Mouse (Mus musculus) erythroid progenitor cell, adult 5-6 weeks (primary cell): ENCODE measurements around the gene Krt75. TPM values are rescaled to one million over a fixed set of nuclear protein-coding genes. Genes with fewer than 3 reads are reported as not detected.

Experiments
- ATAC-seq: replicated peaks from 2 replicates; pipeline ENCODE4 v1.8.0; 2016; ENCODE audit warnings: moderate number of reproducible peaks, mild to moderate bottlenecking, moderate TSS enrichment, inconsistent platforms; ENCODE audit not compliant: poor library complexity, low FRiP score, severe bottlenecking
- total RNA-seq, 2 experiments: library from RNA; stranded (forward) in 1 of 2; stranded (reverse) in 1 of 2; fragments of 150-400 nt in 1 of 2; fragments of 186-747, 209-891 nt in 1 of 2; gene quantifications; 2 replicates each; pipeline versions ENCODE4 v1.2.3 to v1.2.4; 2015 to 2017; ENCODE audit warnings: low replicate concordance in 2 of 2

The Krt75 gene
- total RNA-seq (2015; ENCODE audit: low replicate concordance): not detected in 2 replicates
- total RNA-seq (2017; ENCODE audit: low replicate concordance): not detected in 2 replicates

DNA sequence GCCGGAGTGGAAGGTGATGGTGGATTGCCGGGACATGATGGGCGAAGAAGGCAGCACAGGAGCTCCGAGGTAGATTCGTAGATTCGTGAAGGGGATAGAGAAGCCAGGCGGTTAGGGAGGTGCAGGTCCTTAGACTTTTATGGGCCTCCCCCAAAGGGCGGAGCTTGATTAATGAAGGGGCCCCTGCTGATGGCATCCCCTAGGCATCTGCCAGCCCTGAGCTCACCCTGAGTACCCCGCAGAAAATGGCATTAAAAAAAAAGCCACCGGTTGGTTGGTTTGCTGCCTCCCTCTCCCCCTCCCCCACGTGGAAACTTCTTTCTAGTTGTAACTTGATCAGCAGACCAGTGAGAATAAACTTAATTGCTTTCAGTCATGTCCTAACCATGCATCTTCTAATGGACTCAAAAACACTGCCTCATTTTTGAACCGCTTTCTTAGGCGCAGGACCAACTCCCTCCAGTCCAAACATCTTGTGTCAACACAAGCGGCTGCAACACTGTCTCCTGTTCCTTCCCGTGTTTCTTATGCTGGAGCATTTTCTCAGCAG, at the start of gene Krt75:
Krt75 (minus strand) TSS at position 109 of the 550 bp plus-strand sequence.
- no peak for ATAC-seq

DNA sequence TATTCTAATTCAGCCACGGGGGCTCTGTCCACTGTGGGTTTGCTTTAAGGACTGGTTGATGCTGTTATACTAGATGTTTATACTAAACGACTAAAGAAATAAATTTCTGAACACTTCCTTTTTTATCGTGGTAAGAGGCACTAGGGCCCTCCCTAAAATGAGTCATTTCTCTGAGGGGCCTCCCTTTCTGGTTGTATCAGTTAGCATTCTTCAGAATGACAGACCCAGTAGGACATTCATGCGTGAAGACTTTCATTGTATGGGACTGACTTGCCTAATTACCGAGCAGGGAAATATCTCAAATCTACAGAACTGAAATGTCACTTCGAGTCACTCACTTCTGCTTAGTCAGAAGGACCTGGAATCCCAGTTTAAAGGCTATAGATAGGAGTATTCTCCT, 25.4 kb upstream of the Krt75 start:
- no peak for ATAC-seq

DNA sequence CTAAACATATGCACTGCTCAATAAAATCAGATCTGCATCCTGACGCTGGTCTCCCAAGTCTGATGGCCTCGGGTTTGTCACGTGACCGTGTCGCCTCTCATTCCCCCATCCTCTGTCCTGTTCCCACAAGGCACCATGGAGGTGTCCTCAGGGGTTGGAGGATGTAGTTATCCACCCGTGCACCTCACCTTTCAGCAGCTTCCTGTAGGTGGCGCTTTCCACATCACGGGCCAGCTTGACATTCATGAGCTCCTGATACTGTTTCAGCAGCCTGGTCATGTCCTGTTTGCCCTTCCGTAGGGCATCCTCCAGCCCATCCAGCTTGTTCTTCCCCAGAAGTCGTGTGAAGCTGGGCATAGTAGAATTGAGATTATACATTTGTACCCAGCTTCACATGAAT, 14.5 kb upstream of the Krt75 start:
- no peak for ATAC-seq

DNA sequence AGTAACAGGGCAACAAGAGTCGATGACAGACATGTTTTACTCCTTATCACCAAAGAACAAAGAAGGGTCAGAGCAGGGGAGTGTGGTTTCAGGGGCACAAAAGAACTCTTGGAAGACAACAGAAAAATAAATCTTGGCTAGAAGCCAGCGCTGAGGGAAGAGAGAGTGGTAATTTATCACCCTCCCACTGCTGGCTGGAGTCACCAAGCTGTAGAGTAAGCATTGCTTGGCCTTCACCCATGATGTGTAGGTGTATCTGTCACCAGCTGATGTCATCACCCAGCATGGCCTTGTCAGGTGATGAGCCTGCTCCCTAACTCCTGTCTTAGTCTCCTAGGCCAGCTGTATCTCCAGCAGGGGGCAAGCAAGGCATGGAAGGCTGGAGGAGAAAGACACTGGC, 10.8 kb upstream of the Krt75 start:
- no peak for ATAC-seq

DNA sequence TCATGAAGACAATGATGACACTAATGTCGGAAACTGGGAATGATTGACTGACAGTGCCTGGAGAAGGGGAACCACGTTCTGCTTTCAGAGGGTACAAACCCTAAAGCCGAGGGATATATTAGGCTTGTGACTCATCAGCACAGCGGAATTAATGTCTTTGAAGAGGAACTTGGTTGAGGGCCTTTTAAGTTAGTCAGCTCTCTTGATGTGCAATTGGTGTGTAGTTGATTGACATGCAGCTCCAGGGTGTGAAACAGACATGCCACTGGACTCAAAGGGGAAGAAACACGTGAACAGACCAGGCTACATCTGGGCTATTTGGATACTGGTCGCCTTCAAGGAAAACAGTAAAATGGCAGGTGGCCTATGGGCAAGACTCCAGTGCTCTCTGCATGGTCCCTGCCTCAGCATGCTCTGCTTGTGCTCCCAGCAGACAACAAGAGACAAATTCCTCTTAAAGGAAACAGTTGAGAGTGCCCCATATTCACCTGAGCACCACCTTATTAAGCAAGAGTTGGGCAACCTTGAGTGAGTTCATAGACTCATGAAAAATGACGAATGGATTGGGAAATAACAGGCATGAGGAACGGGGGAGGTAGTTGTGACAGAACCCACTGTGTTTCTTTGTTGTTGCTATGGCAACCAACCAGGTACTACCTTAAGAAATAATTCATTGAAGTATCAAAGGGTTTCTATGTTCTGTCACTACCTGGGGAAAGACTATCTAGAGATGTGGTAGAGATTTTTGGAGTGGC, 9.7 kb upstream of the Krt75 start:
- no peak for ATAC-seq

DNA sequence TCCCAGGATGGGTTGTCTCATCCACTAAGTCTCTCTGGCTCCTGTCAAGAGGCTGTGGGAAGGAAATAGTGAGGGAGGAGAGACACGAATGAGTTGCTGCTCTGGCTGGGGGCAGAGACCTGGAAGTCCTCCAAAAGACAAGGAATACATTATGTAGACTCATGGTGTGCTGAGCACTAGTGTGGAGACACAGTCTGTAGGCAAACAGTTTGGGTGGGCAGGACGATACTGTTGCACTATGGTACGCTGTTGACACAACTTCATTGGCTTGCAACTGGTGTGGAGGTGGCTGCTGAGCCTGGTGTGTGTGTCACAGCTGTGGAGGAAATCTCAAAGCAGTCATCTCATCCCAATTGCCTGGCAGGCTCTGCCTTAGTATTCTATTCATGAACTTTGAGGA, 8.0 kb upstream of the Krt75 start:
- ATAC-seq: no peak

DNA sequence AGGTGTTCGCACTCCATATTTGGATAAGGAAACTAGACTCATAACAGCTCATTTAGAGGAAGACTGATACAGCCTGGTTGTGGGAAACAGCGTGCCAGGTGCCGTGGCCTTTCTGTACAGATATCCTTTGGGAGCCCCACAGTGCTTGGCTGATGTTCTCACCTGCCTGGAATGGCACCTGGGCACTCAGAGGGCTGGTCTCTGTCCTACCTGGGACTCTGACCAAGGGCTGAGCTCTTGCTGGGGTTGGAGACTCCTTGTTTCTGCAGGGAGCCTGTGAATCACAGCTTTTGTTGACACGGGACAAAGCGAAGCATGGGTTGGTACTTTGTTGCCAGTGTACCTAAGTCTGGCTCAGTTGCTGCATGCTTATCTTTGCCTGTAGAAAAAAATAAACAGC, 1.8 kb upstream of the Krt75 start:
- ATAC-seq: no peak

DNA sequence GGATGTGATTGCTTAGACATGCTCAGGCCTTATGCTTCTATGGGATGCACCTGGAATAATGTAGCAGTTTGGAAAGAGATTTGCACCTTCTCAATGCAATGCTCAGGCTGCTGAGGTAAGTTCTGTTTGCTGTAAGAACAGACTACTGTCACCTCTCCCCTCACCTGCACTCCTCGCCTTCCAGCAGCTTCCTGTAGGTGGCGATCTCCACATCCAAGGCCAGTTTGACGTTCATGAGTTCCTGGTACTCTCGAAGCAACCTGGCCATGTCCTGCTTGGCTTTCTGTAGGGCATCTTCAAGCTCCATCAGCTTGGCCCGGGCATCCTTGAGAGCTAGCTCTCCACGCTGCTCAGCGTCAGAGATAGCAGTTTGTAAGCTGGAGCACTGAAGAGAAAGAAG, 5.9 kb downstream of the Krt75 start:
- ATAC-seq: no peak

DNA sequence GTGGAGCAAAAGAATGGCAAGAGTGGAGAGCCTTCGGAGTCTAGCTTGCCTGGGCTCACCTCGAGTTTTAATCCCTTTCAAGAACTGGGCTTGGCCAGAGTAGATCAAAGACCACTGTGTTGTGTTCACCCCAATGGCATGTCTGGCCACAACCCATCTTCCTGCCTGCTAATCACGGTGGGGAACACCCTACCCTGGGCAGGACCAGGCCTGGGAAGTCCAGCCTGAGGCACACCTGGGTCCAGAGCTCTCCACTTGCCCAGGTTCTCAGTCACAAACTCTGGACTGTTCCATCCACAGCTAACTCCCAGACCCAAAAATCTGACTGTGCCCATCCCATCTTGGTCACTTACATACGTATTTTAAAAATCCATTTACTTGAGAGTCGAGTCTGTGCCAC, 10.9 kb downstream of the Krt75 start, which contains the start of gene Krt90:
Krt90 (minus strand) TSS at position 101 of the 400 bp plus-strand sequence.
- no peak for ATAC-seq

DNA sequence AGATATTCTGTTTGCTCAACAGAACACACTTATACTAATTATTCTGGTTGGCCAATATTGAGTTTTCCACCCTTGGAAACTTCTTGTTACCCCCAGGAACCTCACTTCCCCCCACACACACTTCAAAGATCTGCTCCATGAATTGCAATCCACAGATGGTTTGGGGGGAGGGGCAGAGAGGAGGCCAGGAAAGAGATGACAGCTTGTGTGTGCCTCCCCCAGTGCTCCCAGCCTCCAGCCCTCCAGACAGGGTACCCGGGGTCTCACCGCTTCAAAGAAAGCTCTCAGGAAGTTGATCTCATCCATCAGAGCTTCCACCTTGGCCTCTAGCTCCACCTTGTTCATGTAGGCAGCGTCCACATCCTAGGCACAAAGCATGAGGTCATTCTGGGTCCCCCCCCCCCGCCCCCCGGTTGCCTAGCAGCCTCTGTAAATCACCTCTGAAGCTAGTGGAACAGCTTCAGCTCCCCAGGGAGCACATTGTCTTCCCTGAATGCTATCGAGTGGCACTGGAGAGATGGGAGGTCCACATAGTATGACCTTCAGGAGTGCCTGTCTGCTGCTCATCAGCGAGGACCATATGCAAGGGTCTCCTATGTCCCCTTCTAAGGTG, 15.6 kb downstream of the Krt75 start:
- no peak for ATAC-seq

DNA sequence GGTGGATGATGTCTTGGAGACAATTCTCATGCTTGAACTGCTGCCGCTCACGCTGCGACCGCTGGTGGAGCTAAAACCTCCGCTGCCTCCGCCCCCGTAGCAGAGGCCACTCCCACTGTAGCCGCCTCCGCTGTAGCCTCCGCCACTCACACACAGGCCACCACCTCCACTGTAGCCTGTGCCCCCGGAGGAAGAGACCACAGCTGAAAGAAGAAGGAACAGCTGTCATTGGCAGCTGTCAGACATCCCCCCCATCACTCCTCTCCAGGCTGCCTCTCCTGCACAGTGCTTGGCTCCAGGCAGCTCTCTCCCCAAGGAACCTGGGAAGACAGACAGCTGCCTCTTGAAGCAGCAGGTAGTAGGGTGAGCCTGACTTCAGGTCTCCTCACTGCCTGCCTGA, 20.5 kb downstream of the Krt75 start:
- no peak for ATAC-seq

DNA sequence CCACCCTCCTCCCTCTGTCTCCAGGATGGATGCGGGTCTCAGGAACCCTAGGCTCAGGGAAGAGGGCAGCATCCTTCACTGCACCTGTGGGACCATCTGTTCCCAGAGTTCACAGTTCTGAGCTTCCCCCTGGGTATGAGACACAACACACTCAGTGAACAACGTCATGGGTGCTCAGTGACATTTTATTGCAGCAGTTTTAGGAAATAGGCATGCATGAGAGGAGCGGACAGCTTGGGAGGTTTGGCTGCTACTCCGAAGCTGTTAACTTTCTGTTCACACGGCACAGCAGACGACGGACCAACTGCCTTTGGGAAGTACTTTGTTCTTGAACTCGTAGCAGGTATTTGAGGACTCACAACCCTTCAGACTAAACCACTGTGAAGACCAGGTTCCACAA, 21.5 kb downstream of the Krt75 start:
- ATAC-seq: no peak

DNA sequence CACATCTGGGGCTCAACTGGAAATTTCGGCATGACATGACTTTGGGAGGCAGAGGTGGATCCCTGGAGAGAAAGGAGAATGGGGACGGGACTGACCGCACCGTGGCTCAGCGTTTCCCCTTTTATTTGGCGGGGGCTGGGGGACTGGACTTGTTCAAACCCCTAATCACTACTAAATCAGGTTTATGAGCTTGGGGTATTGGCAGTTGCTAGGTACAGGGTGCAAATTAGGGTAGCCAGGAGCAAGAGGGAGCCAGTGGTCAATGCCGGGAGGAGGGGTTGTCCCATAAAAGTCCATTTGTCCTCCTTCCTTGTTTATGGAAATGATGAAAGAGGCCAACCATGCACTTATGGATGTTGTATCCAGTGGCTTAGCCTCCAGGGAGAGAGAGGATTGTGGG, 23.1 kb downstream of the Krt75 start, which contains the start of gene Krt82:
Krt82 (minus strand) TSS at position 101 of the 400 bp plus-strand sequence.
- ATAC-seq: no peak

DNA sequence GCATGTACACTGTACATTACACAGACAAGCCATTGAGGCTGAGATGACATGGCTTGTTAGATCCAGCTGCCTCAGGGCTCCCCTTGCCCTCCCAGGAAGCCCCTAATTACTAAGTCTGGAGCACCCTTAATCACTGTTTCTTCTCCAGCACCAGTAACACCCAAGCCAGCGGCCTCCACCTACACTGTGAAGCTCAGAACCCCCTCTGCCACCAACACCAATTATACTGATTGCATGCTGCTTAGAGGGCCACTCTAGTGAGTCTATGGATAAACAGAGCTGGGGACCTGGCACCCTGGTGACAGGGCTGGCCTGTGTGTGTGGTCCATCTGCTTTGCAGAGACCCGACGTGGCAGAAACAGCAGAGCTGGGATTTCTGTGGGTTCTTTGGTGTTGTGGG, 29.2 kb downstream of the Krt75 start:
- no peak for ATAC-seq

DNA sequence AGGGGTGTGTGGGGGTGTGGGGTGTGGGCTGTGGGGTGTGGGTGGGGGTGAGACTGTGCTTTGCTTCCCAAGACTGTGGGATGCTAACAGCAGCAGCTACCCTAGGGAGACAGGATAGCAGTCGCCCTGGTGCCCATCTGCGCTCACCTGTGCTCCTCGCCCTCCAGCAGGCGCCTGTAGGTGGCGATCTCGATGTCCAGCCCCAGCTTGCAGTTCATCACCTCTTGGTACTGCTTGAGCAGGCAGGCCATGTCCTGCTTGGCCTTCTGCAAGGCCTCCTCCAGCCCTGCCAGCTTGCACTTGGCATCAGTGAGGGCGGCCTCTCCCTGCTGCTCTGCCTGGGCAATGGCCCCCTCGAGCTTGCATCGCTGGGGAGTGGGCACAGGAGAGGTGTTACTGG, 31.2 kb downstream of the Krt75 start:
- no peak for ATAC-seq

DNA sequence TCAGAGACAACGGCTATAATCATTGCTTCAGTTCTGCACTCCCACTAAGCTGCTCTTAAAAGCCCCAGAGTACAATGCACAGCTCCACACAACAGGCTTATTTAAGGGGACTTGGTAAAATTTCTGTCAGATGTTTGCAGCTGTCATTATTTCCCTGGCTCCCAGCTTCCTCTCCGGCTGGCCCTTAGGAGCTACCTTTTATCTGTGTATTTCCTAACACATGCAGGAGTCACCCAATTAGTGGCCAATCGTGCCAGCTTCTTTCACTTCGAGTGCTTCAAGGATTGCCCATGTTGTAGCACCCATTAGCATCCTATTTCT, 35.2 kb downstream of the Krt75 start:
- no peak for ATAC-seq

DNA sequence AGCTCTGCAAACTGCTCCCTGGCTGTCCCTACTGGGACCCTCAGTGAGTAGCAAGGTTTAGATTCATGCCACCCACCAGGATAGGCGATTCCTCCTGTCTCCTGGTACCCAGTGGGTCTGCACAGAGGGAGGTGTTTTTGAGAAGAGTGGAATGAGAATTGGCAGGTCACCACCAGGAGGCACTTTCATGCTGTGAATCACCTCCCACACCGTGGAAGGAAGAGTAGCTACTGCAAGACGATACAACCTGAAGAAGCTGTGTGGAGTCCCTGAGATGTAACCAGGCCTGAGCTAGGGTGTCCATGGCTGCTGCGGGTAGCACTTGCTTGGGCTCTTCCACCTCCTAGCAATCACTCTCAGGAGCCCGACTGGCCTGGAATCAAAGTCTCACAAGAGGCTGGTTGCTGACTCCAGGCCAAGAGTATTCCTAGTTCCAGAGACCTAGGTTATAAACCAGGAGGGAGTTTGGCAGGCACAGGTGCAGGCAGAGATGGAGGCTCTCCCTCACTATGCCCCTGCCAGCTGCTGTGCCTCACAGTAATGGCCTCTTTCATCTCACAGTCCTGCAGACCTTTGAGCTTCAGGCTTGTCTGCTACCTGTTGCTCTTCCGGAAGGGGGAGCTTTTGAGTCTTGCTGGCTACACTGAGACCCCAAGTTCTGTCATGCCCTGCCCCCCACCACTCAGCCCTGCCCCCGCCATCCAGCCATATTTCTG, 35.7 kb downstream of the Krt75 start:
- ATAC-seq: no peak

DNA sequence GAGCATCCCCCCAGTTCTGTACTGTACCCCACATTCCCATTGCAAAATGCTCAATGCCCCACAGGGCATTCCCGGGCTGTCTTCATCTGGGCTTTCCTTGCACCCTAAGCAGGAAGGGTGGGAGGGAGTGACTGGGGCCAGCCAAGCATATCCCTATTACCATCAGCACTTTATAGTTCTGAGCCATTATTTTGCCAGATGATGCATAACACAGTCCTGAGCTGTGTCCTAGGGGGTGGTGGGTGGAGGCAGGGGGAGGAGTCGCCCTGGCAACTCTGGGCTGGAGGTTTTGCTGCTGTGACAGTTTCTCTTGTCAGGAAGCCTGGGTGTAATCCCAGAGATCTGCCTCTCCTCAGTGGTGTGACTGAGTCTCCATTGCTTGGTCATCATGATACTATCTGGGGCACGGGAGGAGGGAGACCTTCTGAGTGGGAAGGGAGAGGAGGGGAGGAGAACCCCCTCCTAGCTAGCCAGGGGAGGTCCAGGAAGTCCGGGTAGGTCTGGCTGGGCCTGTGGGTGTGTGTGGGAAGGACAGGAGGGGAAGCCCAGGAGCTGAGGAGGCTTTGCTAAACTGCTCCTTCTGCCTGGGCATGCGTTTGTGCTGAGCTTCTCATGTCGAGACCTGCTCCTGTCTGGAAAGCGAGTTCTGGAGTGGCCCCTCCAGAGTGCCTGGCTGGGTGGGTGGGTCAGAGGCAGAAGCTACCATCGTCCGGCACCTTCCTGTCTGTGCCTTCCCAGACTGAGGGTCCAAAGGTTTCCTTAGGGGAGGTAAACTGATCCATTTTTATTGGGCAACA, 37.5 kb downstream of the Krt75 start:
- no peak for ATAC-seq

DNA sequence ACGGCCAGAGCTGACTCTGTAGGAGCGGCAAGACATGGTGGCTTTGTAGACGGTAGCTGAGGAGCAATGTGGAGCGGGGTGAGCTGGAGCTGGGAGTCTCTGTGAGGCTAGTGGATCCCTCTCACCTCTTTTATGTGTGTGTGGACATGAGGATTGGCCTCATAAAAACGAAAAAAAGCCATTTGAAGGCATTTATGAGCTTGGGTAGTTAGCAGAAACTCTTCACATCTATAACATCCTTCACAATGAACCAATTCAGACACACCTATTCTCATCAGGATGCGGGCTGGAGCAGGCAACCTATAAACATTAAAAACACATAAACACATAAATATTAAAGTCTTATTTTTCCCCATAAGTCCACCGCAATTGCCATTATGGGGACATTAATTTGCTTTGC, 41.0 kb downstream of the Krt75 start, which contains the start of gene Krt84:
Krt84 (minus strand) TSS at position 101 of the 400 bp plus-strand sequence.
- ATAC-seq: no peak
